Mouse (Mus musculus) hindbrain, embryonic 11.5 days (tissue): ENCODE measurements around the gene Eef1akmt4. TPM values are rescaled to one million over a fixed set of nuclear protein-coding genes. Genes with fewer than 3 reads are reported as not detected.
A peak's percentile ranks its signal among the peaks of the same experiment; 100 is the strongest.
"Not testable (repeated sequence)": the region's sequence is repeated elsewhere in the genome, so short reads cannot be mapped to it uniquely, and the experiment has no call there.

Experiments used
- ATAC-seq: fragments of 200-750 bp; cut with Nextera tagmentation; 2 replicates; pipeline ENCODE4 v1.8.0; 2017; ENCODE audit warnings: mild to moderate bottlenecking, moderate TSS enrichment, moderate library complexity; ENCODE audit not compliant: low FRiP score
- DNase-seq: peaks from one replicate; pipeline ENCODE4 v3.0.0-alpha.2; 2015; ENCODE audit warnings: low spot score
- H3K27ac ChIP-seq: fragments of 300-500 bp; sonication (generic); 2 replicates; pipeline ENCODE4 v1.5.1; 2014; ENCODE audit warnings: mild to moderate bottlenecking, low read depth, low read length
- H3K27me3 ChIP-seq: fragments of 300-500 bp; sonication (generic); 2 replicates; pipeline ENCODE4 v1.6.1; 2014; ENCODE audit warnings: mild to moderate bottlenecking, low read length, moderate library complexity, mixed read lengths; ENCODE audit not compliant: control insufficient read depth, insufficient read depth
- H3K36me3 ChIP-seq: fragments of 300-500 bp; sonication (generic); 2 replicates; pipeline ENCODE4 v1.6.1; 2014; ENCODE audit warnings: mild to moderate bottlenecking, low read length, moderate library complexity, mixed read lengths; ENCODE audit not compliant: control insufficient read depth, insufficient read depth
- H3K4me1 ChIP-seq: fragments of 300-500 bp; sonication (generic); replicated peaks from 2 replicates; pipeline ENCODE4 v1.6.1; 2014; ENCODE audit warnings: low read length, mixed read lengths; ENCODE audit not compliant: control insufficient read depth, insufficient read depth
- H3K4me2 ChIP-seq: fragments of 300-500 bp; sonication (generic); replicated peaks from 2 replicates; pipeline ENCODE4 v1.6.1; 2014; ENCODE audit warnings: mild to moderate bottlenecking, low read depth, low read length
- H3K4me3 ChIP-seq: fragments of 300-500 bp; sonication (generic); 2 replicates; pipeline ENCODE4 v1.5.1; 2014; ENCODE audit warnings: low read depth, low read length
- H3K9ac ChIP-seq: fragments of 300-500 bp; sonication (generic); 2 replicates; pipeline ENCODE4 v1.6.1; 2014; ENCODE audit warnings: low read depth, low read length
- H3K9me3 ChIP-seq: fragments of 300-500 bp; sonication (generic); 2 replicates; pipeline ENCODE4 v1.6.1; 2016; ENCODE audit warnings: low read length; ENCODE audit not compliant: control insufficient read depth
- WGBS: fragments of 180-500 bp; shearing (Covaris S2); extraction: QIAGEN DNeasy Blood & Tissue Kit; methylation state at CpG from one replicate; pipeline ENCODE4 v1.1.7; 2014; 5-methylcytosine and 5-hydroxymethylcytosine counted together
- microRNA counts: library from miRNA; unstranded; fragments of <30 nt; microRNA quantifications from one replicate; lab custom pipeline; 2015
- polyA plus RNA-seq: library from polyadenylated mRNA; unstranded; fragments of >200 nt; fragmentation: Nextera tagmentation; extraction: Ambion mirVana; gene quantifications from 2 replicates; pipeline ENCODE4 v1.2.1, GENCODE M21; 2014

Gene Eef1akmt4
- polyA plus RNA-seq, 1 experiment from 2014 or later, result 32.5 TPM

GRCm38 (mm10) chr16:20643911-20644310 lies 32.5 kb downstream of the Eef1akmt4 start:
- DNase-seq, result no peak
- H3K36me3 ChIP-seq, result no peaks in the 10 kb centered on the region
- ATAC-seq, result no peak
- H3K4me1 ChIP-seq, result no peaks in the 10 kb centered on the region; the same call in 1 of the 2 replicates
- no peak overlapping the region for H3K4me3 ChIP-seq
- H3K27me3 ChIP-seq, result no peaks in the 10 kb centered on the region
- no peak overlapping the region for H3K9ac ChIP-seq
- H3K4me2 ChIP-seq, result no peak overlapping the region
- WGBS, result 84% methylated on average over 7 of the region's 7 CpGs
- no peak overlapping the region for H3K27ac ChIP-seq
- no peaks in the 10 kb centered on the region for H3K9me3 ChIP-seq

GRCm38 (mm10) chr16:20651076-20651946 lies 39.9 kb downstream of the Eef1akmt4 start, which contains the start of gene Psmd2:
TSS of gene Psmd2 (plus strand) at chr16:20651652.
- Histone ChIP-seq H3K4me2 (peak within 1 kb of the TSS; percentile 81), H3K9me3 (no peaks in the 10 kb centered on the region), H3K27me3 (no peaks in the 10 kb centered on the region), H3K4me3 (peak within 1 kb of the TSS; percentile 72), H3K9ac (peak within 1 kb of the TSS; percentile 80), H3K4me1 (no peaks in the 10 kb centered on the region), H3K36me3 (no peaks in the 10 kb centered on the region), H3K27ac (peak within 1 kb of the TSS; percentile 63)
- WGBS, result 2% methylated on average over 45 of the region's 46 CpGs
- ATAC-seq (peak; percentile 98), DNase-seq (peak; percentile 98)

DNA sequence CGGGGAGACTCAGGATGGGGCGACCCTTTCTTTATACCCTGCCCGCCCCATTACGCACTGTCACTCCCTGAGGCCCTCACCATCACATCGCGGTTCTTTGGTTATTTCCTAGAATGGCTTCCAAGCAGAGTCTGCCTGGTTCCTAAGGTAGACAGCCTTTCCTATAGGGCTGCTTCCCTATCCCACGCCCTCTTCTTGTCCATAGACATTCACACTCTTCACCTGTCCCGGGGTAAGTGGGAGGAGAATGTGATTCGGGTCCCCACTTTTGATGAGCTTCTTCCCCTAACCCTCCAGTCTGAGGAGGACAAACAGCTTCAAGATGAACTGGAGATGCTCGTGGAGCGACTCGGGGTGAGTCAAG lies 40.5 kb downstream of the Eef1akmt4 start:
- peak overlapping the region; percentile 81 for H3K4me2 ChIP-seq
- 12% methylated on average over 12 of the region's 12 CpGs for WGBS
- H3K27ac ChIP-seq, result peak overlapping the region; percentile 63
- no peak for DNase-seq
- no peak; the same call in 1 of the 2 replicates for ATAC-seq
- H3K36me3 ChIP-seq, result 0 out of 2 replicates have a peak, but pooled peaks cover under 1% of the 10 kb centered on the region
- H3K27me3 ChIP-seq, result no peaks in the 10 kb centered on the region
- no peaks in the 10 kb centered on the region for H3K9me3 ChIP-seq
- peak overlapping the region; percentile 72 for H3K4me3 ChIP-seq
- H3K4me1 ChIP-seq, result no peaks in the 10 kb centered on the region
- peak overlapping the region; percentile 80 for H3K9ac ChIP-seq

DNA sequence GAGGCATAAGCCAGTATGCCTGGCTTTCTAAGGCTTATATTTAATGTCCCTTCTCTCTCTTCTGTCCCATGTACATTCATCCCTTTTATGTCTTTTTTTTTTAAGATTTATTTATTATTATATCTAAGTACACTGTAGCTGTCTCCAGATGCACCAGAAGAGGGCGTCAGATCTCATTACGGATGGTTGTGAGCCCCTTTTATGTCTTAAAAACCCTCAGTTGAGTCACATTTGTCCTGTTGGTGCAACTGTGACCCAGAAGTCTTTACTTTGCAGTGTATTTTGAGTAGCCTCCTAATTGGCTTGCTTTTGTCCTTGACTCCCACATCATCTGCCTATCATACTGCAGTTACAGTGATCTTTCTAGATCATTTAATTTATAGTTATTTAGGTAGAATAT lies 41.9 kb downstream of the Eef1akmt4 start:
- no peaks in the 10 kb centered on the region for H3K9me3 ChIP-seq
- H3K27ac ChIP-seq, result no peak overlapping the region
- WGBS, result 63% methylated on average over 2 of the region's 2 CpGs
- H3K9ac ChIP-seq, result no peak overlapping the region
- H3K4me2 ChIP-seq, result no peak overlapping the region
- DNase-seq, result no peak
- H3K4me3 ChIP-seq, result no peak overlapping the region
- H3K27me3 ChIP-seq, result no peaks in the 10 kb centered on the region
- ATAC-seq, result no peak
- no peaks in the 10 kb centered on the region for H3K4me1 ChIP-seq
- H3K36me3 ChIP-seq, result 0 out of 2 replicates have a peak, but pooled peaks cover 5% of the 10 kb centered on the region

GRCm38 (mm10) chr16:20657661-20658060 lies 46.3 kb downstream of the Eef1akmt4 start:
- no peak for DNase-seq
- ATAC-seq, result no peak
- H3K27ac ChIP-seq, result no peak overlapping the region
- H3K36me3 ChIP-seq, result peaks cover 26% of the 10 kb centered on the region
- no peaks in the 10 kb centered on the region for H3K9me3 ChIP-seq
- H3K27me3 ChIP-seq, result no peaks in the 10 kb centered on the region
- H3K4me1 ChIP-seq, result no peaks in the 10 kb centered on the region
- no peak overlapping the region for H3K9ac ChIP-seq
- no peak overlapping the region for H3K4me2 ChIP-seq
- 90% methylated on average over 4 of the region's 4 CpGs for WGBS
- no peak overlapping the region for H3K4me3 ChIP-seq

DNA sequence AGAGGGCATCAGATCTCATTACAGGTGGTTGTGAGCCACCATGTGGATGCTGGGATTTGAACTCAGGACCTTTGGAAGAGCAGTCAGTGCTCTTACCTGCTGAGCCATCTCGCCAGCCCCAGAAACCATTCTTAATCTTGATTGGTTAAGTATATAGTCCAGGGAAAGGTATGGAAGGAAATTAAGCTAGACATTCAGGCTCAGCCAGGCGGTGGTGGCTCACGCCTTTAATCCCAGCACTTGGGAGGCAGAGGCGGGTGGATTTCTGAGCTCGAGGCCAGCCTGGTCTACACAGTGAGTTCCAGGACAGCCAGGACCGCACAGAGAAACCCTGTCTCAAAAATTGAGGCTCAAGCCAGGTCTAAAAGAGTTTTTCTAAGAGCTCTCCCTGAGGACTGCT lies 56.6 kb downstream of the Eef1akmt4 start, which contains the start of gene Eif4g1:
TSS of gene Eif4g1 (plus strand) at position 301 of the 400 bp plus-strand sequence.
- ATAC-seq, H3K4me3 ChIP-seq, H3K27ac ChIP-seq, H3K4me2 ChIP-seq, H3K27me3 ChIP-seq, H3K9me3 ChIP-seq, H3K36me3 ChIP-seq, H3K4me1 ChIP-seq, H3K9ac ChIP-seq, DNase-seq: not testable (repeated sequence)
- WGBS, result 90% methylated on average over 3 of the region's 6 CpGs

MicroRNAs within 50 kb of the gene (microRNA counts, 519-probe panel; counts per million panel counts)
- 4,279 counts per million, percentile 44 among the panel's probes with 10 or more counts for microRNA mmu-miR-1224 (lab: Ali Mortazavi, UCI)

Other genes with a start within 250 kb of the Eef1akmt4 start
- gene Abcc5, start 185.2 kb upstream of the Eef1akmt4 start, polyA plus RNA-seq, result 65.4 and 89.9 TPM in 2 replicates
- gene Eif2b5, start 112.8 kb upstream of the Eef1akmt4 start, polyA plus RNA-seq, result 132 and 139 TPM in 2 replicates
- 50.8 and 58.9 TPM in 2 replicates for gene Dvl3, start 94.6 kb upstream of the Eef1akmt4 start, polyA plus RNA-seq
- gene Ap2m1, start 76.1 kb upstream of the Eef1akmt4 start, polyA plus RNA-seq, result 923 and 941 TPM in 2 replicates
- gene Abcf3, start 63.0 kb upstream of the Eef1akmt4 start, polyA plus RNA-seq, result 52.4 and 63.1 TPM in 2 replicates
- 1.6 and 4.1 TPM in 2 replicates for gene Vwa5b2, start 22.1 kb upstream of the Eef1akmt4 start, polyA plus RNA-seq
- not detected in 2 replicates for gene Gm49333, start within 50 bp of the Eef1akmt4 start, polyA plus RNA-seq
- gene Alg3, start 142 bp downstream of the Eef1akmt4 start, polyA plus RNA-seq, result 54.1 and 54.5 TPM in 2 replicates
- 6.0 and 6.2 TPM in 2 replicates for gene Camk2n2, start 9.7 kb downstream of the Eef1akmt4 start, polyA plus RNA-seq
- gene Ece2, start 18.2 kb downstream of the Eef1akmt4 start, polyA plus RNA-seq, result 3.1 and 3.5 TPM in 2 replicates
- gene Psmd2, start 40.1 kb downstream of the Eef1akmt4 start, polyA plus RNA-seq, result 427 and 504 TPM in 2 replicates
- gene Eif4g1, start 56.7 kb downstream of the Eef1akmt4 start, polyA plus RNA-seq, result 140 and 173 TPM in 2 replicates
- gene Fam131a, start 81.6 kb downstream of the Eef1akmt4 start, polyA plus RNA-seq, result 11.2 and 11.8 TPM in 2 replicates
- 103 and 105 TPM in 2 replicates for gene Polr2h, start 106.1 kb downstream of the Eef1akmt4 start, polyA plus RNA-seq
- gene Clcn2, start 106.2 kb downstream of the Eef1akmt4 start, polyA plus RNA-seq, result 20.7 and 22.0 TPM in 2 replicates
- gene Chrd, start 121.5 kb downstream of the Eef1akmt4 start, polyA plus RNA-seq, result 2.3 and 3.1 TPM in 2 replicates
- 0.39 and 0.83 TPM in 2 replicates for gene Thpo, start 122.9 kb downstream of the Eef1akmt4 start, polyA plus RNA-seq